Mouse (Mus musculus) embryonic facial prominence, embryonic 15.5 days (tissue): Measurements from ENCODE around the gene Limch1. TPM values are rescaled to one million over a fixed set of nuclear protein-coding genes. Genes with fewer than 3 reads are reported as not detected.

ENCODE experiments used
- ATAC-seq: fragments of 200-750 bp; cut with Nextera tagmentation; 2 replicates; pipeline ENCODE4 v1.8.0; 2017; ENCODE audit warnings: low read depth, moderate TSS enrichment; ENCODE audit not compliant: insufficient number of reproducible peaks, low FRiP score, low TSS enrichment
- H3K27ac ChIP-seq: fragments of 300-500 bp; sonication (generic); replicated peaks from 2 replicates; pipeline ENCODE4 v1.5.1; 2015; ENCODE audit warnings: mild to moderate bottlenecking, inconsistent platforms
- H3K27me3 ChIP-seq: fragments of 300-500 bp; sonication (generic); 2 replicates; pipeline ENCODE4 v1.6.1; 2015; ENCODE audit warnings: inconsistent platforms
- H3K36me3 ChIP-seq: fragments of 300-500 bp; sonication (generic); 2 replicates; pipeline ENCODE4 v1.6.1; 2015; ENCODE audit warnings: mild to moderate bottlenecking, inconsistent platforms
- H3K4me1 ChIP-seq: fragments of 300-500 bp; sonication (generic); 2 replicates; pipeline ENCODE4 v1.6.1; 2015; ENCODE audit warnings: inconsistent platforms
- H3K4me2 ChIP-seq: fragments of 300-500 bp; sonication (generic); replicated peaks from 2 replicates; pipeline ENCODE4 v1.6.1; 2015; ENCODE audit warnings: mild to moderate bottlenecking, inconsistent platforms
- H3K4me3 ChIP-seq: fragments of 300-500 bp; sonication (generic); replicated peaks from 2 replicates; pipeline ENCODE4 v1.5.1; 2015; ENCODE audit warnings: mild to moderate bottlenecking, inconsistent platforms
- H3K9ac ChIP-seq: fragments of 300-500 bp; sonication (generic); 2 replicates; pipeline ENCODE4 v1.6.1; 2015; ENCODE audit warnings: inconsistent platforms
- H3K9me3 ChIP-seq: fragments of 300-500 bp; sonication (generic); replicated peaks from 2 replicates; pipeline ENCODE4 v1.6.1; 2016; ENCODE audit warnings: inconsistent platforms
- WGBS: fragments of 180-500 bp; shearing (Covaris S2); methylation state at CpG from one replicate; pipeline ENCODE4 v1.1.7; 2015; 5-methylcytosine and 5-hydroxymethylcytosine counted together
- polyA plus RNA-seq: library from polyadenylated mRNA; unstranded; fragments of >200 nt; fragmentation: Nextera tagmentation; extraction: Ambion mirVana; gene quantifications from 2 replicates; pipeline ENCODE4 v1.2.1, GENCODE M21; 2015

Gene Limch1
- polyA plus RNA-seq, 1 experiment from 2014 or later, result 85.9 TPM

GRCm38 (mm10) chr5:67097106-67098050 lies 351.8 kb downstream of the Limch1 start:
- WGBS, result 2% methylated on average over 41 of the region's 41 CpGs
- no peak for ATAC-seq

GRCm38 (mm10) chr5:67098051-67098732 lies 352.6 kb downstream of the Limch1 start:
- 2% methylated on average over 23 of the region's 23 CpGs for WGBS
- no peak overlapping the region for H3K9ac ChIP-seq

More at GRCm38 (mm10) chr5:67097106-67098050, 351.8 kb downstream of the Limch1 start:
- Histone ChIP-seq H3K36me3 (no peaks in the 10 kb centered on the region), H3K4me1 (peaks cover 13% of the 10 kb centered on the region), H3K4me3 (no peak overlapping the region), H3K9me3 (no peaks in the 10 kb centered on the region), H3K27ac (no peak overlapping the region), H3K4me2 (no peak overlapping the region), H3K9ac (no peak overlapping the region), H3K27me3 (peaks cover 92% of the 10 kb centered on the region)

GRCm38 (mm10) chr5:67098733-67099323 lies 353.2 kb downstream of the Limch1 start, which contains the start of gene Phox2b:
Gene Phox2b (minus strand): TSS chr5:67099301.
- H3K4me2 ChIP-seq, result no peak within 1 kb of the TSS
- ATAC-seq, result no peak
- 2% methylated on average over 16 of the region's 16 CpGs for WGBS

More at GRCm38 (mm10) chr5:67098051-67098732, 352.6 kb downstream of the Limch1 start:
- Histone ChIP-seq H3K36me3 (no peaks in the 10 kb centered on the region), H3K4me3 (no peak overlapping the region), H3K9me3 (no peaks in the 10 kb centered on the region), H3K27me3 (peaks cover 93% of the 10 kb centered on the region), H3K27ac (no peak overlapping the region), H3K4me2 (no peak overlapping the region), H3K4me1 (peaks cover 13% of the 10 kb centered on the region)
- no peak for ATAC-seq

GRCm38 (mm10) chr5:67099393-67100271 lies 354.0 kb downstream of the Limch1 start:
- no peak overlapping the region for H3K9ac ChIP-seq
- H3K9me3 ChIP-seq, result no peaks in the 10 kb centered on the region
- no peak overlapping the region for H3K4me2 ChIP-seq
- H3K4me1 ChIP-seq, result peaks cover 13% of the 10 kb centered on the region
- H3K36me3 ChIP-seq, result no peaks in the 10 kb centered on the region
- WGBS, result under 1% methylated on average over 32 of the region's 32 CpGs
- no peak overlapping the region for H3K4me3 ChIP-seq
- ATAC-seq, result no peak
- no peak overlapping the region for H3K27ac ChIP-seq
- peaks cover 95% of the 10 kb centered on the region for H3K27me3 ChIP-seq

More at GRCm38 (mm10) chr5:67098733-67099323, 353.2 kb downstream of the Limch1 start, which contains the start of gene Phox2b:
- Histone ChIP-seq H3K9me3 (no peaks in the 10 kb centered on the region), H3K27ac (no peak within 1 kb of the TSS), H3K9ac (no peak within 1 kb of the TSS), H3K4me3 (no peak within 1 kb of the TSS), H3K27me3 (peaks cover 93% of the 10 kb centered on the region), H3K4me1 (peaks cover 13% of the 10 kb centered on the region), H3K36me3 (no peaks in the 10 kb centered on the region)

- no peaks in the 10 kb centered on the region for H3K36me3 ChIP-seq
- H3K4me1 ChIP-seq, result peaks cover 13% of the 10 kb centered on the region
- no peak overlapping the region for H3K4me2 ChIP-seq
- 1% methylated on average over 34 of the region's 34 CpGs for WGBS
- ATAC-seq, result no peak
- no peaks in the 10 kb centered on the region for H3K9me3 ChIP-seq
- H3K27ac ChIP-seq, result no peak overlapping the region
- no peak overlapping the region for H3K9ac ChIP-seq
- H3K4me3 ChIP-seq, result no peak overlapping the region
- peaks cover 92% of the 10 kb centered on the region for H3K27me3 ChIP-seq
These were observed 355.2 kb downstream of the Limch1 start for GRCm38 (mm10) chr5:67100564-67101394.

- H3K27me3 ChIP-seq, result peaks cover 92% of the 10 kb centered on the region
- no peaks in the 10 kb centered on the region for H3K9me3 ChIP-seq
- H3K9ac ChIP-seq, result no peak overlapping the region
- peaks cover 7% of the 10 kb centered on the region for H3K4me1 ChIP-seq
- no peak overlapping the region for H3K4me2 ChIP-seq
- no peak overlapping the region for H3K4me3 ChIP-seq
- no peak overlapping the region for H3K27ac ChIP-seq
- no peaks in the 10 kb centered on the region for H3K36me3 ChIP-seq
- ATAC-seq, result no peak
- WGBS, result 3% methylated on average over 9 of the region's 9 CpGs
These were observed 355.8 kb downstream of the Limch1 start for GRCm38 (mm10) chr5:67101395-67101760.

GRCm38 (mm10) chr5:67101793-67102600 lies 356.4 kb downstream of the Limch1 start:
- Histone ChIP-seq H3K36me3 (no peaks in the 10 kb centered on the region), H3K4me3 (no peak overlapping the region), H3K4me1 (peaks cover 4% of the 10 kb centered on the region; the same call in 1 of the 2 replicates), H3K27ac (no peak overlapping the region), H3K4me2 (no peak overlapping the region), H3K9me3 (no peaks in the 10 kb centered on the region), H3K27me3 (peaks cover 91% of the 10 kb centered on the region), H3K9ac (no peak overlapping the region)
- ATAC-seq, result no peak; the same call in 1 of the 2 replicates
- WGBS, result 3% methylated on average over 28 of the region's 28 CpGs

- peaks cover 86% of the 10 kb centered on the region for H3K27me3 ChIP-seq
- H3K9me3 ChIP-seq, result no peaks in the 10 kb centered on the region
- peaks cover 4% of the 10 kb centered on the region; the same call in 1 of the 2 replicates for H3K4me1 ChIP-seq
- H3K27ac ChIP-seq, result no peak overlapping the region
- H3K36me3 ChIP-seq, result no peaks in the 10 kb centered on the region
- ATAC-seq, result no peak
- no peak overlapping the region for H3K9ac ChIP-seq
- H3K4me3 ChIP-seq, result no peak overlapping the region
- no peak overlapping the region for H3K4me2 ChIP-seq
- 6% methylated on average over 3 of the region's 3 CpGs for WGBS
These were observed 357.4 kb downstream of the Limch1 start for GRCm38 (mm10) chr5:67103016-67103415.

- no peak overlapping the region for H3K9ac ChIP-seq
- peaks cover 58% of the 10 kb centered on the region for H3K27me3 ChIP-seq
- H3K4me3 ChIP-seq, result no peak overlapping the region
- no peaks in the 10 kb centered on the region for H3K9me3 ChIP-seq
- H3K27ac ChIP-seq, result no peak overlapping the region
- H3K4me1 ChIP-seq, result peaks cover 4% of the 10 kb centered on the region; the same call in 1 of the 2 replicates
- ATAC-seq, result no peak
- 80% methylated on average over 2 of the region's 2 CpGs for WGBS
- H3K36me3 ChIP-seq, result no peaks in the 10 kb centered on the region
- no peak overlapping the region for H3K4me2 ChIP-seq
These were observed 360.6 kb downstream of the Limch1 start for GRCm38 (mm10) chr5:67106261-67106660.
